ENCODE assay signal across 27 mouse cellular contexts in the genomic region with DNA sequence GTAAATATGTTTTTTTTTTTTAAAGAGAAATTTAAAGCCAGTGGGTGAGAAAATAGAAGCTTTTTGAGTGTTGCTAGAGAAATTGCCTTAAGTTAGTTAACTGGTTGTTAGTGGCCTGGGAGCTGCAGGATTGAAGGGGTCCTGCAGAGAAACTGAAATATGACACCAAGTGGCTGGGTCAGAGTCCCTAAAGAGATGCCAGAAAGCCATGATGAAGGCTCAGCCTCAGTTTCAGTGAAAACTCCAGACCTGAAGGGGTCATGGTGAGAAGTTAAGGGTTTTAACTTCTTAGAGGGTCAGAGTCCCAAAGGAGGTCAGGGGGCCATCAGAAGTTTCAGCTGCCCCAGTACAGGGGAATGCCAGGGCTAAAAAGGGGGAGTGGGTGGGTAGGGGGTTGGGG.
"Had no signal": no experiment of that assay in that cellular context is flagged by ENCODE, and none has a peak within 500 bp of the region (broad histone marks: within the 10 kb centered on the region; RNA-seq: fewer than 3 reads in every experiment).

No protein-coding gene starts in this region.

- H3K36me3 ChIP-seq: heart, embryonic 10.5 days; heart, embryonic 12.5 days; hindbrain, embryonic 10.5 days; hindbrain, embryonic 12.5 days; kidney, embryonic 15.5 days; limb, embryonic 12.5 days; liver, embryonic 13.5 days; liver, embryonic 15.5 days had no signal

- H3K4me1 ChIP-seq: heart, embryonic 10.5 days; heart, embryonic 12.5 days; hindbrain, embryonic 10.5 days; liver, embryonic 13.5 days; liver, embryonic 15.5 days had no signal

- H3K9ac ChIP-seq: heart, embryonic 12.5 days; hindbrain, embryonic 12.5 days; hindbrain, embryonic 14.5 days; kidney, embryonic 15.5 days; limb, embryonic 12.5 days; liver, embryonic 13.5 days; liver, embryonic 15.5 days had no signal

- H3K27ac ChIP-seq: gastrocnemius, adult 2 months; heart, embryonic 10.5 days; hindbrain, embryonic 10.5 days; hindbrain, embryonic 12.5 days; hindbrain, embryonic 14.5 days; kidney, embryonic 15.5 days; layer of hippocampus, adult 2 months; left cerebral cortex, adult 2 months; limb, embryonic 12.5 days; liver, embryonic 13.5 days; liver, embryonic 15.5 days had no signal

- H3K9me3 ChIP-seq: heart, embryonic 10.5 days; heart, embryonic 12.5 days; hindbrain, embryonic 10.5 days; hindbrain, embryonic 12.5 days; kidney, embryonic 15.5 days; limb, embryonic 12.5 days; liver, embryonic 13.5 days; liver, embryonic 15.5 days had no signal

- DNase-seq: gastrocnemius, adult 2 months; gastrocnemius, postnatal 10 days; gastrocnemius, postnatal 25 days; heart, adult 18-20 months; heart, postnatal 10 days; heart, postnatal 4 days; kidney, adult 11 months; kidney, adult 2 months; kidney, adult 9 months; kidney, postnatal 10 days; kidney, postnatal 25 days; kidney, postnatal 4 days; liver; liver, embryonic 13.5 days had no signal

- ATAC-seq: hindbrain, embryonic 16.5 days; intestine, embryonic 16.5 days had no signal

- H3K4me2 ChIP-seq: heart, embryonic 12.5 days; hindbrain, embryonic 12.5 days; hindbrain, embryonic 14.5 days; kidney, embryonic 15.5 days; limb, embryonic 12.5 days; liver, embryonic 11.5 days; liver, embryonic 13.5 days; liver, embryonic 15.5 days had no signal

- H3K27me3 ChIP-seq: heart, embryonic 12.5 days; hindbrain, embryonic 12.5 days; kidney, embryonic 15.5 days; limb, embryonic 12.5 days; liver, embryonic 13.5 days; liver, embryonic 15.5 days had no signal

- H3K4me3 ChIP-seq: gastrocnemius, adult 2 months; heart, embryonic 10.5 days; heart, embryonic 12.5 days; hindbrain, embryonic 10.5 days; hindbrain, embryonic 12.5 days; kidney, embryonic 15.5 days; layer of hippocampus, adult 2 months; left cerebral cortex, adult 2 months; limb, embryonic 12.5 days; liver, embryonic 13.5 days; liver, embryonic 15.5 days had no signal
